Mouse (Mus musculus) yolk sac, embryonic 10.5 days (tissue): Measurements from ENCODE around the gene Klhdc8a.
A peak's percentile ranks its signal among the peaks of the same experiment; 100 is the strongest.

Source experiments
- DNase-seq: peaks from one replicate; pipeline ENCODE4 v3.0.0-alpha.2; 2017; ENCODE audit warnings: low spot score

Gene Klhdc8a

DNA sequence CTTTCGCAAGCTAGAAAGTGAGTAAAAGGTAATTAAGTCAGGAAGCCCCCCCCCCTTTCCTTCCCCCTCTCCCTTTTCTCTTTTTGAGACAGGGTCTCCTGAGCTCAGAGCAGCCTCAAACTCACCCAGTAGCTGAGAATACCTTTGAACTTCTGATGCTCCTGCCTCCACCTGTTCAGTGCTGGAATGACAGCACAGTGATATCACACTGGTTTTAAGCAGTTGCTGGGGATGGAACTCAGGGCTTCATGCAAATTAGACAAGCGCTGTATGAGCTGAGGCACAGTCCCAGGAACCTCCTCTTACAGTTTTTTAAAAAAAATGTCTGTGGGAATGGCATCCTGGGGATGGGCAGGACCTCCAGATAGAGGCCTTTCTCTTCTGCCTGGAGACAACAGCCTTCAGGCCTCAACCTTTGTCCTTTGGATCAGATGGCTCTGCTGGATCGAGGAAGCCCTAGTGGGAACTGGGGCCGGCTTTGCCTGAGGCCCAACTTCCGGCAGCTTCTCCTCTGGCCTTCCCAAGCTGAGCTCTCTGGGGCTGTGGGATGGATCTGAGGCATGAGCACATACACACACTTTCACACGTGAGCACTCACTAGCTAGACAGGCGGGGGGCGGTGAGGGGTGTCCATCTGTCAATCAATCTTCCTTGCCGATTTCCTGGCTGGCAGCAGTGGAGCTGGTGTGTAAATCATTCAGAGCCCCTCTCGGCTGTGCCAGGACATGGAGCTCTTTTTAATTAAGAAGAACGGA, 7.3 kb upstream of the Klhdc8a start:
- DNase-seq = no peak

DNA sequence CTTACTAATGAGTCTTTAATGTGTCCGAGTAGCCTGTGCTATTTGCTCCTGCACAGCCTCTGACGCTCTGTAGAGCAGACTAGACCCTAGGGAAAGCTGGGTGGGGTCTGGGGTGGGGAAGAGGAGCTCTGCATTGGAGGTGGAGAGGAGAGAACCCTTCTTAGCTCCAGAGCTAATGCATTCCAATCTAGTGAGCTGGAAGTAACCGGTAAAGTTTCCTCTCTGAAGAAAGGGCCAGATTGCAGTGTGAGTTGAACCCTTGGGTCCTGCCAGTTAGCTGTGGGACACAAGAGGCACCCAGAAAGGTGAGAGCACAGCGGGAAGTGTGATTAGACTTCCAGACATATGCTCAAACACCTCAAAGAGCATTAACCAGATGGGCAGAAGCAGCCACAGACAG, 6.7 kb upstream of the Klhdc8a start:
- DNase-seq = no peak

DNA sequence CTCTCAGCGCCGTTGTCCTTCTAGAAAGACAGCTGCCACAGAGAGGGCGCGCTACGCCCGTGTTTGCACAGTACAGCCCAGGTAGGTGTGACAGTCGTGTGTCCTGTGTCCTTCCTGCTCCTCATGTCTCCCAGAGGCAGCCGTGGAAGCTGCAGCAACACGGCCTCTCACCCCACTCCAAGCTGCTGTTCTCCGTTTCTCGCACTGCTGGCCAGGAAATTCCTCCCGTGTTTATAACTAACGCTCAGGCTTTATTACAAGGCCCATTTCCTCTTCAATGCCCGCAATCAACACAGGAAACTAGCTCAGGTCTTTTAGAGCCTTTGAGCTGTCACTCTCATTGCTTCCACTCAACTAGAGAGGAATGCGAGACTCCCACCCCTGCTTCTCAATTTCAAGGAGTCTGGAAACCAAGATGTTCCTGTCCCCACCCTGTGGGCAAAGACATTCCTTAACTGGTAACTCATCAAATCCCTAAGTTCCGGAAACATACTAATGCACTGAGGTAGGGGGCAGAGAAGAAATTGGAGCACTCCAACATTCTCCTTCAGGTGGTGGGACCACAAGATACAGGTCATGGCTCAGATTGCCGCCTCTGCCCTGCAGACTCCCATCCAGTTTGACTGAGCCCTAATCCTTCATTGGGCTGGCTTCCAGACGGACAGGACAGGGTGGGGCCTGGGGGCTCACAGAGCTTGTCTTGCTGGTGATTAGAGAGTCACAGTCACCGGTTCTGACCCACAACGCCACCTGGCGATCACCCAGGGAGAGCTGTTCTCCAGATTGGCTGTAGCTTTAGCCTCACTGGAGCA, 5.9 kb upstream of the Klhdc8a start:
- DNase-seq = no peak

DNA sequence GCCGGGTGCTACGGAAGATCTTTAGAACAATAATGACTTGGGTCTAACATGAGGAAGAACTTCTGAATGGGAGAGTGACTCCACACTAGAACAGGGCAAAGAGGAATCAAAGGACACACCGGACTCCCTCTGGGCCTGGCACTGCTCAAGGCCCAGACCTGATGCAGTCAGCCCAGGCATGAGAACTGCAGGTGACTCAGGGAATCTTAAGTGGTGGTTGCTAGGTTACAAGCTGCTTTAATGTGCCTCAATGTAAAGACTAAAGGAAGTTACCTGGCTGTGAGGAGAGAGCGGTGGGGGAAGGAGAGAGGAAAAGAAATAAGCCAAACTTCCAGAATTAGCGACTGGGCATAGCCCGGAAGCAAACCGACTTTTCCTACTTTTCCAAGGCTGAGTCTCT, 2.9 kb upstream of the Klhdc8a start:
- no peak for DNase-seq

DNA sequence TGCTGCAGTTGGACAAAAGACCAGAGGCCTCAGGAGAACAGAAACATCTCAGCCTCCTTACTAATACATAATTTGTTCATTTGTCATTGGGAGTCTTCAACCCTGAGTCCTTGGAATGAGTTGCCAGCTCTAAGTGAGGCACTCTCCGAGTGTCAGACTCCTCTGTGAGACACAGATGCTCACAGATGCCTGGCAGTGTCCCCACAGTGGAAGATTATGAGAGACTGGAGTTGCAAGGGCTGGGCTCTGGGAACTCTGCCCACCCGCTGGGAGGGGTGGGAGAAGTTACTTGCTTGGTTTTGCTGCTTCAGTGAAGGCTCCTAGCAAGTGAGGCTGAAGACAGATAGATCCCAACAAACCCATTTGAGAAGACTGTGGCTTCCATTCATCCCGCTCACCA, 2.4 kb upstream of the Klhdc8a start:
- no peak for DNase-seq

DNA sequence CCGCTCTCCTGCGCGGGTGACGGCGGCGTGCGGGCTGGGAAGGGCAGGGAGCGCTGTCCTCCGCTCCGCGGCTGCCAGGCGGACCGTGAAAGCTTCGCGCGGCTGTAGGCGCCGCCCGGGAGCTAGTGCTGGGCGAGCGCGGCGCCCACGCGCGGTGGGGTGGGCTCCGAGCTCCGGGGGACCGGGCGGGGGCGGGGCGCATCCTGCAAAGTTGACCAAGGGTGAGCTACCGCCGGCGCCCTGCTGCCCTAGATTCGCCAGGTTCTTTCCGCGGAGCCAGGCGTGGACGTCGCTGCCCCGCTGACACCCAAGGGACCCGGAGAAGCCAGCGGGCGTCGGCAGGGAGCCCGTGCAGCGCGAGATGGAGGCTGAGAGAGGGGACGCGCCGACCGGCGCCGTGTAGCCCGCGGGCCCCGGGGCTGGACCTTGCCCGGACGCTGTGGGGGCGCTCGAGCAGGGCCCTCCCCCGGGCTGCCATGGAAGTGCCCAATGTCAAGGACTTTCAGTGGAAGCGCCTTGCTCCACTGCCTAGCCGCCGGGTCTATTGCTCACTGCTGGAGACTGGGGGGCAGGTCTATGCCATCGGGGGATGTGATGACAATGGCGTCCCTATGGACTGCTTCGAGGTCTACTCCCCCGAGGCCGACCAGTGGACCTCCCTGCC, 507 bp downstream of the Klhdc8a start:
- DNase-seq = no peak

DNA sequence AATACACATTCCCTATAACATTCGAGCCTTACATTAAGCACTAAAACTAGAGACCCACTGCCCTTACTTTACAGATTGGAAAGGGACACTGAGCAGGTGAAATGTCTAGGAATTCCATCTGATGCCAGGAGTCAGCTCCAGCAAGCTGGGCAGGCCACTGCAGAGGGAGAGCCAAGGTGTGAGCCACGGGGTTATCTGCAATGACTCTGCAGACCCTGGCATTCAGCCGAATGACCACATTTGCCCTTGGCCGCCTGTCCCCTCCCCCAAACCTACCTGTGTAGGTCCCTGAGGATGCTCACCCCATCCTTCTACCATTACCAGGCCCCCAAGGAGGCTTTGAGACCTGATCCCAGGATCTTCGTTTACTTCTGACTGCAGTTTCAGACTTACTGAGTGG, 1.3 kb downstream of the Klhdc8a start:
- no peak for DNase-seq

DNA sequence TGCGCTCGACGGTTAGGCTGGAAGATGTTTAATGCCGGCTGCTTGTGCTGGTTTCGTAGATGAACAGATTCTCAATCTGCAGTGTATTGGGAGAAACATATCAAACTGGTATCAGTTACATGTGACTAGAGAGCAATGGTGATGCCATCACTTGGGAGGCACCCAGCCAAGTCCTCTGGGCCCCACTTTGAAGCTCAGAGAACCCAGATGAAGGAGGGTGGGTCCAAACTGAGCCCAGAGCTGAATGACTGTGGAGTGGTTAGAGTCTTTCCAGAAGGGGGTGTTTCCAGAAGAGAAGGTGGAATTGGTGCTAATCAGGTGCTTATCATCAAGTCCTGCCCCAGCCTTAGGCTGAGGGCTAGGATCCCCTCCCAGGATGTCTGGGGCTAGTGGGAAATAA, 2.8 kb downstream of the Klhdc8a start:
- DNase-seq = no peak

DNA sequence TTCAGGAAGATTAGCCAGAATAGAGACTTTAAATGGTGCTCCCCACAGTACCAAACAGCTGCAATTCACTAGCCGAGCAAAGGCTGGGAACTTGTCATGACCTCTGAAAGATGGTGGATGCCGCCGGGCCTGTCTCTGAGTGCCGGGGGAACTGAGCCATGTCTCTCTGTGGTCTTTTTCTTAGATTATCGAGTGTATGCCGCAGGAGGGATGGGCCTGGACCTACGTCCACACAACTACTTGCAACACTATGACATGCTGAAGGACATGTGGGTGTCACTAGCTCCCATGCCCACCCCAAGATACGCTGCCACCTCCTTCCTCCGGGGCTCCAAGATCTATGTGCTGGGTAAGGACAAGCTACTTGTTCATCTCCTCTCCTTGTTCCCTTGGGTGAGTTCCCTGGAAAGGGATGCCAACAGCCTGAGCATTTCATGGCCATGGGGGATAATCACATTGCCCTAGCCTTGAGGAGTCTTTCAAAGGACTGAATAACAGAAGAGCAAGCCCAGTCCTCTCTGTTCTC, 4.0 kb downstream of the Klhdc8a start:
- DNase-seq = no peak

DNA sequence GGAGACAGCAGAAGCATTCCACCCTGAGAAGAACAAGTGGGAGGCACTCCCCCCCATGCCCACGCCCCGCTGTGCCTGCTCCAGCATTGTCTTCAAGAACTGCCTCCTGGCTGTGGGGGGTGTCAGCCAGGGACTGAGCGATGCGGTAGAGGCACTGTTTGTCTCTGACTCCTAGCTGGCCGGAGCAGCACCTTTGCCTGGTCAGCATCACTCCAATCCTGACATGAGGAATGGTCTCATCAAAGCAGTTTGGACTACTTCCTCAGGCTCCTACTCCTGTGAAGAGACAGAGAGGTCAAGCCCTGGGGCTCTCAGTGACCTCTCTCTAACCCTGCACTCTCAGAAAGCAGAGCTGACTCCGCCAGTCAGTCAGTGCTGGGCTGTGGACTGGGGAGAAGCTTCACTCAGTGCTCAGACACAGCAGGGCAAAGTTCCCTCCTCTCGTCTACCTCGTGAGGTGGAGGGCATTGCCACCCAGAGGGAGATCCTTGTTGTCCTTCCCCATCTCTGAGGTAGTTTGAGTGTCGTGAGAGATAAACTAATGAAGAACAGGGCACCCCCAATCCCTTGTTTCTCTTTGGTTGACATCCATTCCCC, 6.3 kb downstream of the Klhdc8a start:
- no peak for DNase-seq

DNA sequence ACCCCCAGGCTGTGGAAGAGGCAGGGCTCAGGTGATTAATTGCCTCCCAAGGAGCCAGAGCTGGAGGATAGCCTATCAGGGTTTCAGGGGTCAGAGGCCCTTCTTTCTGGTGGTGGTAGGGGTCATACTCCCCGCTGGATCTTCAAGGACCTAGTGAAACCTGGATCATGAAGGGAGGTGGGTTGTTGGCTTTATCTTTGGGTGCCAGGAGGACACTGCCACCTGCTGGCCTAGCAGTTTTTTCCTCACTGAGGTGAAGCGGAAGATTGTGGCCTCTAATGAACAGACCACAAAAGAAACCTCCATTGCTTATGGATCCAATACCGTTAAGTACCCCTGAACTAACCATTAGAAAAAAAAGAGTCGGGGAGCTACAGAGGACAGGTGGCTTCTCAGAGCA, 7.7 kb downstream of the Klhdc8a start:
- DNase-seq = no peak

DNA sequence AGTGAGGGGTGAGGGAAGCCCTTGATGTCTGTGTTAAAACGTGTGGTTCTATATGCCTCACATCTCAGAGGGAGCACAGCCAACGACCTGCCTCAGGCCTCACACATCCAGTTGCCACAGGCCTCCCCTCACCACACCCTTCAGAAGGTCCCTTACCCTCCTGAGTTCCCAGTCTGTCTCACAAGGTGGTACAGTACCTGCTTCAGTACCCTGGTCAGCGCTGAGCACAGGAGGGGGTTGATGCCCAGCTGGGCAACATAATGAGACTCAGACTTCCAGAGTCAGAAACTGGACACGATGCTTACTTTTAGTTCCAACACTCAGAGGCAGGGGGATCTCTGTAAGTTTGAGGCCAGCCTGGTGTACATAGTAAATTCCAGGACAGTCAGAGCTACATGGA, 8.4 kb downstream of the Klhdc8a start:
- no peak for DNase-seq

DNA sequence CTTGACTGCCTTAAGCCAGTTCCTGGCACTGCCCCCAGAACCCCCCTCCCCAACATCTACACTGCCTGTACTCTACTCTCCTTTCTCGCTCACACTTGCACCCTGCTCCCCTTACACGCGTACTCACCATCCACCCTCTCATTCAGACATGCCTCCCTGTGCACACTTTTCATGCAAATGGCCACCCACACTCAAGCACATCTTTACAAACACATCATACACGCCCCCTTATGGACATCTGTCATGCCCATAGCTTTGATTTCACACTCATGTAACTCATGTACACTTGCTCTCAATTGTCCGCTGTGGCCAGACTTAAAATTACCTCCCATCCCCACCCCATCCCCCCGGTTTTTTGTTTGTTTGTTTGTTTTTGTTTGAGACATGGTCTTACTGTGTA, 9.5 kb downstream of the Klhdc8a start:
- no peak for DNase-seq

DNA sequence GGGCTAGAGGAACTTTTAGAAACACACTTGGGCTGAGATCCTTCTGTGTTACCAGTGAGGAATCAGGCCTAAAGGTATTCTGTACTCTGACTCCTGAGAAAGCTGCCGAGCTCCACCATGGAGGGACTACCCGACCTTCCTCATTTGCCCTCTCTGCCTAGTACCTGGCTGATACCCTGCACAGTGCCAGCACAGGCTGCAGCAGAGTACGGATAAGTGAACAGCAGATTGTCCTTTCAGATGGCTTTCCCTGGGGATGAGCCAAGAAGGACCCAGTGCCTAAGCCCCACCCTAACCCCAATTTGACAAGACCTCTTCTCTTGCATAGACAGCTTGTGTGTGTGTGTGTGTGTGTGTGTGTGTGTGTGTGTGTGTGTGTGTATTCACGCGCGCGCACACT, 10.2 kb downstream of the Klhdc8a start:
- no peak for DNase-seq

DNA sequence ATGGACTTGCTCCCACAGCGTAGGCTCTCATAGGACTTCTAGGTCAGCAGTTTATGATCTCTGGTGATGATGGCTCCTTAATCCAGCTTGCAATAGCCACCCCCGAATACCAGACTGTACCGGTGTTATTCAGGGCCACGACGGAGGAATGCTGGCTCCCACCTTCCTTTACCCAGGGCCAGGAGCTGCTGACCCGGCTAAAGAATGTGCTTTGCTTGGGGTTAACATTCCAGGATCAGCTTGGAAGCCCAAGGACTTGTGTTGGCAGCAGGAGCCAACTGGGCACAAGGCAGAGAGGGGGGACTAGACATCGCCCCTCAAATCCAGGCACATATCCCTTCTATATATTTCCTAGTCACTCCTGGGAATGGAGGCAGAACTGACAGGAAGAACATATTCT, 12.3 kb downstream of the Klhdc8a start:
- no peak for DNase-seq

DNA sequence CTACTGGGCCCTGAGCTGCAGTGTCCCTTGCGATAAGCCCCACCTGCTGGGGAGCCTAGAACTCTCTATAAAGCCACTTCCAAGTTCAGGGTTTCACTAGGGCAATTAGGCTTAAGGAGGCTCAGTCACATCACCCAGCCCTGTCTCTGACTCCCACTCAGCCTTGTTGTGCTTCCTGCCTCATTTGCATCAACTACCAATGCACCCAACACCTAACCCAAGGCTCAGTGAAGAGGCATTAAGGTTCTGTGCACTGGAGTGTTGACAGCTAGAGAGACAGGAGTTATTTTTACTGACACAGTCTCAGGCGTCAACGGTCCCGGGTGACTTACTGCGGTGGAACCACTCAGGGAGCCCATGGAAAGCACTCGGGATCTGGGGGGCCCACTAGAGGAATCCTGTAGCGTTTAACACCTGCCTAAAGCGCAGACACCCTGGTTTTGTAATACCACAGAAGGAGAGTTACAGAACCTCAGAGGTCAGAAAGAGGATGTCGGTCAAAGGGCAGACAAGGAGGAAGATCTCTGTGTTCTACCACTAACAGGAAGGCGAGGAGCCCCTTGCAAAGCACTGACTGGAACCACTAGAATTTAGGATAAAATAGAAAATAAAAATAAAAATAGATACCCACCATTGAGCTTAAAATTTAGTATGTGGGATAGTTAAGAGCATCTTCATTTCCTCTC, 12.9 kb downstream of the Klhdc8a start:
- no peak for DNase-seq

DNA sequence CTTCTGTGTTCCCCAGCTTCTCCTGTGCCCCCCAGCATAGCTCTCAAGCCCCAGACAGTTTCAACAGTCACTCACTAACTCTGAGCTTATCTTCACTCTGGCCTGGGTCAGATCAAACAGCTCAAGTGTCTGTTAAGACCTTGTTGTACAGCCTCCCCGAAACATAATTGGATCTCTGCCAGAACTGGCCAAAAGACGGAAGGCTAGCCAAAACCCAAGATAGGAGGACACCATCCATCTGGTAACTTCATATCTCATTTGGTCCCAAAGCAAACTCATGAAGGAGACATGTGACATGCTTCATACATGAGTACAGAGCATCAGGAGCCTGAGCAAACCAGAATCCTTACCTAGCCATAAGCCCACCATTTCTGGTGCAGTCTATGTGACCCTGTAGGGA, 13.6 kb downstream of the Klhdc8a start:
- no peak for DNase-seq

DNA sequence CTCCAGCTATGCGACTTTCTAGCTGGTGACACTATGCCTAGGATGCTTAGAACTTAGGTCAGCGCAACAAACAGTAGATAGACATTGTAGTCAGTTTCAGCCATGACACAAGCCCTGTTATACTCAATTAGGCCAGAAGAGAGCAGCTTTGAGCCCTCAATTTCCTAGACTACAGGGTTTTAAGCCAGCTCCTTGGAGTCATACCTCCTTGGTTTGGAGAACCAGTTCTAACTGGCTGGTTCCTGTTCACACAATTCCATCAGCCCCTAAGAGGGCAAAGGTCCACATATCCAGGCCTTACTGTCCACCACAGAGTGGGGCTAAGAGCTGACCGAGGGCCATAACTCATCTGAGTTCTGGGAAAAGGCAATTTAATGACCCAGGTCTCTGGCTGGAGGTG, 14.3 kb downstream of the Klhdc8a start:
- peak; percentile 79 for DNase-seq

DNA sequence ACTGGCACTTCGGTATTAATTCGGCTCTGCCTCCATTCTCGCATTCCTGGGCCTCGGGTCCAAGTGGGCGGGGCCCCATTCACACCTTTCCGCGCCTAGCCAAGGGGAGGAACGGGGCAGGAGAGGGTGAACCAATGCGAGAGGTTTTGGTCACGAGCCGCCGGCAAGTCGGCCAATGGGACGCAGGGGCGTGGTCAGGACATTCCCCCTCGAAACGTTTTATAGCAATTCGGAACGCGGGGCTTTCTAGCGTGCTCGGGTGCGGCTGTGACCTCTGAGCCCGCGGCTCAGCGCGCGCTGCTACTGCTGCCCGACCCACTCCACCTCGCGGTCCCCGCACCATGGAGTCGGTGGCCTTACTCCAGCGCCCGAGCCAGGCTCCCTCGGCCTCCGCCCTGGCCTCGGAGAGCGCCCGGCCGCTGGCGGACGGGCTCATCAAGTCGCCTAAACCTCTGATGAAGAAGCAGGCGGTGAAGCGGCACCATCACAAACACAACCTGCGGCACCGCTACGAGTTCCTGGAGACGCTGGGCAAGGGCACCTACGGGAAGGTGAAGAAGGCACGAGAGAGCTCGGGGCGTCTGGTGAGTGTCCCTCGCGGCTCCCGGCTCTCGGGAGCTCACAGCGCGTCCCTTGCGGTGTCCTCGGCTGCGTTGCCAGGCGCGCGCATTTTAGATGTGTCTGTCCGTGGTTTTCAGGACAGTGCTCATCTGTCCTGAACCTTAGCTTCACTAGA, 17.6 kb downstream of the Klhdc8a start, which contains the start of gene Nuak2:
Nuak2 (plus strand) TSS at position 238 of the 736 bp plus-strand sequence.
- DNase-seq = peak; percentile 91

DNA sequence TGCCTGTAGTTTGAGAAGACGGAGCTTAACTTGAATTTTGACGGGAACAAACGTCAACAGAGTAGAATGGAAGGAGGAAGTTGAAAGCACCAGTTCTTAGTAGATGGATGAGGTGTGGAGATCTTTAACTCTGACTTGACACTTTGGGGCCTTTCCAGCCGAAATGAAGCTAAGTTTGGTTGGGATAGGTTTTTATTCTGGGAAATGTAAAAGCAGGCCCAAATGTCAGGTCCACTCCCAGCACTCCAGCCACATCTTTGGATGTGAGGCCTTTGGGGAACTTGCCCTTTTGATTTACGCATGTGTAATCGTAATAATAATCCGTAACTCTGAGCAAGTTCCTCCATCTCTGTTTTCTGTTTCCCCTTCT, 18.2 kb downstream of the Klhdc8a start:
- DNase-seq = no peak

DNA sequence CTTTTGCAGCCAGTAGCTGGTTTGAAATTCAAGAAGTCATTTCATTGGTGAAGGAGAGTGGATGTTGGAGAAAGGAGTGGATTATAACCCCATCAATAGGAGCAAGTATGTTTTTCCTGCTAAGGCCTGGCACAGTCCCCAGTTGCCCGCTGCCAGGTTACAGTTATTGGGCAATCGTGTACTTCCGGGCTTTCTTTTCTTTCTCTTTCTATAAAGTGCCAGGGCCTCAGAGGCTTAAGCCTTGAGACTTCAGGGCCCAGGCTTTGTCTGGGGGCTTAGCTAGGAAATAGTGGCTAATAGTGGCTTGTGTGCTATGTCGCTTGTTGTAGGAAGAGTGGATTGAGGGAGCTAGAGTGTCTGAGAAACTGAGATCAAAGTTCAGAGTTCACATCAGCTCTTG, 19.0 kb downstream of the Klhdc8a start:
- peak; percentile 62 for DNase-seq
